Mouse (Mus musculus) limb, embryonic 12.5 days (tissue): ENCODE results near the gene Kif1a. TPM values are rescaled to one million over a fixed set of nuclear protein-coding genes. Genes with fewer than 3 reads are reported as not detected.
A peak's percentile ranks its signal among the peaks of the same experiment; 100 is the strongest.

Experiments
- ATAC-seq: fragments of 200-750 bp; cut with Nextera tagmentation; 2 replicates; pipeline ENCODE4 v1.8.0; 2017; ENCODE audit warnings: low read depth, moderate TSS enrichment; ENCODE audit not compliant: insufficient number of reproducible peaks, insufficient read depth, low FRiP score, low TSS enrichment
- H3K27ac ChIP-seq: fragments of 300-500 bp; sonication (generic); 2 replicates; pipeline ENCODE4 v1.5.1; 2016; ENCODE audit warnings: mild to moderate bottlenecking, moderate library complexity
- H3K27me3 ChIP-seq: fragments of 300-500 bp; sonication (generic); 2 replicates; pipeline ENCODE4 v1.6.1; 2016; ENCODE audit warnings: mild to moderate bottlenecking, moderate library complexity
- H3K36me3 ChIP-seq: fragments of 300-500 bp; sonication (generic); 2 replicates; pipeline ENCODE4 v1.6.1; 2016; ENCODE audit warnings: mild to moderate bottlenecking, moderate library complexity
- H3K4me1 ChIP-seq: fragments of 300-500 bp; sonication (generic); replicated peaks from 2 replicates; pipeline ENCODE4 v1.6.1; 2016
- H3K4me2 ChIP-seq: fragments of 300-500 bp; sonication (generic); 2 replicates; pipeline ENCODE4 v1.6.1; 2016; ENCODE audit warnings: mild to moderate bottlenecking, moderate library complexity
- H3K4me3 ChIP-seq: fragments of 300-500 bp; sonication (generic); replicated peaks from 2 replicates; pipeline ENCODE4 v1.5.1; 2016; ENCODE audit warnings: mild to moderate bottlenecking
- H3K9ac ChIP-seq: fragments of 300-500 bp; sonication (generic); replicated peaks from 2 replicates; pipeline ENCODE4 v1.6.1; 2016; ENCODE audit warnings: mild to moderate bottlenecking, moderate library complexity
- H3K9me3 ChIP-seq: fragments of 300-500 bp; sonication (generic); 2 replicates; pipeline ENCODE4 v1.6.1; 2016; ENCODE audit warnings: mild to moderate bottlenecking, moderate library complexity
- whole genome bisulfite sequencing: fragments of 180-500 bp; shearing (Covaris S2); methylation state at CpG from one replicate; pipeline ENCODE4 v1.1.7; 2016; 5-methylcytosine and 5-hydroxymethylcytosine counted together
- polyA plus RNA-seq: library from polyadenylated mRNA; unstranded; fragments of >200 nt; fragmentation: Nextera tagmentation; extraction: Ambion mirVana; gene quantifications from 2 replicates; pipeline ENCODE4 v1.2.1, GENCODE M21; 2016

The Kif1a gene
- polyA plus RNA-seq, 1 experiment from 2014 or later, result 10.3 TPM

- Histone ChIP-seq H3K9ac (no peak overlapping the region), H3K27ac (no peak overlapping the region), H3K4me3 (no peak overlapping the region), H3K4me1 (peaks cover 7% of the 10 kb centered on the region), H3K36me3 (no peaks in the 10 kb centered on the region), H3K9me3 (no peaks in the 10 kb centered on the region), H3K27me3 (no peaks in the 10 kb centered on the region), H3K4me2 (no peak overlapping the region)
- no peak for ATAC-seq
- WGBS, result 65% methylated on average over 5 of the region's 5 CpGs
These were observed 23.5 kb upstream of the Kif1a start for GRCm38 (mm10) chr1:93125256-93125655.

DNA sequence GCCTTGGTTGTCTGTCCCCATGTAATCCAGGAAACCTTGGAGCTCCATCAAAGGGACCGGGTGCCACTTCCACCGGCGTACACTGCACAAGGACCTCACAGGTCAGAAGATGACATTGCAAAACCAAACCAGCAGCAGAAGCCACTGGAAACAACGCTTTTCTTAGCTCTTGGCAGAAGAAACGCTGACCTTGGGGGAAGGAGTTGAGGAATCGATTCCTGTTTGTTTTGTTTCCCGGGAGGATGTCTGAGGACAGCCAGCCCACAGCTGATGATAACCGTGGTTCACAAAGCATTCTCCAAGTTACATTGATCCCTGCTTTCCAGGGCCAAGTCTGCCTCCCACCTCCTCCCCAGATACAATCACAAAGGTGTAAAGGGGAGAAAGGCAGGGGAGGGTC lies 22.3 kb upstream of the Kif1a start:
- WGBS, result 85% methylated on average over 8 of the region's 8 CpGs
- no peak for ATAC-seq
- H3K27ac ChIP-seq, result peak overlapping the region; percentile 70; the same call in 1 of the 2 replicates
- no peaks in the 10 kb centered on the region for H3K27me3 ChIP-seq
- no peak overlapping the region for H3K4me2 ChIP-seq
- H3K9ac ChIP-seq, result no peak overlapping the region
- no peaks in the 10 kb centered on the region for H3K36me3 ChIP-seq
- H3K9me3 ChIP-seq, result no peaks in the 10 kb centered on the region
- peaks cover 5% of the 10 kb centered on the region for H3K4me1 ChIP-seq
- H3K4me3 ChIP-seq, result no peak overlapping the region

GRCm38 (mm10) chr1:93123179-93123854 lies 21.6 kb upstream of the Kif1a start:
- H3K4me2 ChIP-seq, result no peak overlapping the region
- no peak overlapping the region for H3K4me3 ChIP-seq
- no peaks in the 10 kb centered on the region for H3K36me3 ChIP-seq
- ATAC-seq, result no peak
- no peaks in the 10 kb centered on the region for H3K27me3 ChIP-seq
- H3K4me1 ChIP-seq, result no peaks in the 10 kb centered on the region
- H3K9me3 ChIP-seq, result no peaks in the 10 kb centered on the region
- no peak overlapping the region for H3K9ac ChIP-seq
- WGBS, result 75% methylated on average over 11 of the region's 11 CpGs
- peak overlapping the region; percentile 70 for H3K27ac ChIP-seq

GRCm38 (mm10) chr1:93118816-93119215 lies 17.1 kb upstream of the Kif1a start:
- Histone ChIP-seq H3K9ac (no peak overlapping the region), H3K4me1 (peaks cover 8% of the 10 kb centered on the region; the same call in 1 of the 2 replicates), H3K36me3 (no peaks in the 10 kb centered on the region), H3K4me3 (no peak overlapping the region), H3K9me3 (no peaks in the 10 kb centered on the region), H3K4me2 (no peak overlapping the region), H3K27me3 (0 out of 2 replicates have a peak, but pooled peaks cover 1% of the 10 kb centered on the region), H3K27ac (no peak overlapping the region)
- WGBS, result 46% methylated on average over 4 of the region's 4 CpGs
- ATAC-seq, result no peak

GRCm38 (mm10) chr1:93115471-93115870 lies 13.7 kb upstream of the Kif1a start:
- 25% methylated on average over 13 of the region's 13 CpGs for WGBS
- H3K4me3 ChIP-seq, result peak overlapping the region; percentile 41
- H3K27me3 ChIP-seq, result 0 out of 2 replicates have a peak, but pooled peaks cover 3% of the 10 kb centered on the region
- peak overlapping the region; percentile 42; the same call in 1 of the 2 replicates for H3K9ac ChIP-seq
- H3K4me2 ChIP-seq, result peak overlapping the region; percentile 69
- no peak overlapping the region for H3K27ac ChIP-seq
- H3K36me3 ChIP-seq, result no peaks in the 10 kb centered on the region
- no peaks in the 10 kb centered on the region for H3K9me3 ChIP-seq
- H3K4me1 ChIP-seq, result peaks cover 8% of the 10 kb centered on the region; the same call in 1 of the 2 replicates
- peak; percentile 71 for ATAC-seq

DNA sequence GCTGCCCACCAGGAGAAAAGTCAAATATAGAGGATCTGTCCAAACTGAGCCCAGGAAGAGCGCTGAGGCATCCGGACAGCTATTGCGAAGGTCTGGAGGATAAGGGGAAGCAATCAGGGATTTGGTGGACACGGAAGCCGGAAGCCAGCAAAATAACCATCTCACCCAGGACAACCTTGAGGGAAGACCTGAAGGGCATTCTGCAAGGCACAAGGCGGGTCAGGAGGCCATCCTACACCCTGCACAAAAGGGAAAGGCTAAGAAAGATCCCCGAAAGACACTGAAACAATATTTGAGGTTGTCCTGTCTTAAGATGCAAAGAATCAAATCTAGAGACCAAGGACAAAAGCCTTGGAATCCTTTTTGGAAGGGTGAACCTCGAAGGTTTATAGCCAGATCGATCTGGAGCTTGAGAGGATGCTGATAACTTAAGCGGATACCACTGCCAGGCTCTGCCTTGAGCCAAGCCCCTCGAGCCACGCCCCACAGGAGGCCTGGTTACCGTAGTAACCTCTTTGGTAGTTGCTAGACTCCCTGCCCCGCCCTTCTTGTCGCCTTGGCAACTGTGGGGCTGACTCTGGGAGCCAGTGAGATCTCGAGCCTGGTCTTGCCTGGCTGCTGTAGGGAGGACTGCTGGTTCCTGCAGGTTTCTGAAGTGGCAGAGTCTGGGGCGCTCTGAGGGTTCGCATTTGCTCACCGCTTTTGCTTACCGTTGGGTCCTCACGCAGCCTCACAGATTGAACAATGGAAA lies 13.1 kb upstream of the Kif1a start:
- H3K4me1 ChIP-seq, result peaks cover 8% of the 10 kb centered on the region; the same call in 1 of the 2 replicates
- H3K27me3 ChIP-seq, result 0 out of 2 replicates have a peak, but pooled peaks cover 3% of the 10 kb centered on the region
- ATAC-seq, result peak; percentile 100
- peak overlapping the region; percentile 42; the same call in 1 of the 2 replicates for H3K9ac ChIP-seq
- H3K36me3 ChIP-seq, result no peaks in the 10 kb centered on the region
- H3K27ac ChIP-seq, result no peak overlapping the region
- peak overlapping the region; percentile 69 for H3K4me2 ChIP-seq
- WGBS, result 27% methylated on average over 21 of the region's 21 CpGs
- peak overlapping the region; percentile 41 for H3K4me3 ChIP-seq
- no peaks in the 10 kb centered on the region for H3K9me3 ChIP-seq

DNA sequence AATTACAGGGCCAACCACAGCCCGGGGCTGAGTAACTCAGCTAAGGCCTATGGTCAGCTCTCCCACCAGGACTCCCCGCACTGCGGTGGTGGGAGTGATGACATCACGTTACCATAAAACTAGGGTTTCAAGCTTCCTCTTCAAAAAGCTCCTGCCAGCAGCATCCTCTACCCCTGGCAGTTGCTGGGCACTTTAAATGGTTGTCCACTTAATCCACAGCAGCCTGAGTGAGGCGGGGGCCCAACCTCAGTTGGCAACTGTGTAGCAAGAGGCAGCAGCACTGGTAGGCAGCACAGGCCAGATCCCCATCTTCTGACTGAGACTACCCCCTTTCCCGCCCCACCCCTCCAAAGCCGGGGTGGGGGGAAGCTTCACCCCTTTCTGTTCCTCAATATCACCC lies 949 bp upstream of the Kif1a start:
- Histone ChIP-seq H3K27me3 (peaks cover 64% of the 10 kb centered on the region), H3K4me3 (no peak overlapping the region), H3K27ac (no peak overlapping the region), H3K4me2 (no peak overlapping the region), H3K9me3 (no peaks in the 10 kb centered on the region), H3K4me1 (peaks cover 19% of the 10 kb centered on the region), H3K9ac (no peak overlapping the region), H3K36me3 (no peaks in the 10 kb centered on the region)
- WGBS, result 47% methylated on average over 7 of the region's 7 CpGs
- ATAC-seq, result no peak

- H3K9me3 ChIP-seq, result no peaks in the 10 kb centered on the region
- H3K27ac ChIP-seq, result no peak overlapping the region
- peaks cover 70% of the 10 kb centered on the region for H3K27me3 ChIP-seq
- WGBS, result under 1% methylated on average over 47 of the region's 49 CpGs
- peak overlapping the region; percentile 93 for H3K4me2 ChIP-seq
- H3K4me3 ChIP-seq, result peak overlapping the region; percentile 55
- peak; percentile 53; the same call in 1 of the 2 replicates for ATAC-seq
- peaks cover 19% of the 10 kb centered on the region for H3K4me1 ChIP-seq
- peak overlapping the region; percentile 61 for H3K9ac ChIP-seq
- no peaks in the 10 kb centered on the region for H3K36me3 ChIP-seq
These were observed 917 bp downstream of the Kif1a start for GRCm38 (mm10) chr1:93100576-93101491.

- Histone ChIP-seq H3K9me3 (no peaks in the 10 kb centered on the region), H3K9ac (peak overlapping the region; percentile 61), H3K27me3 (peaks cover 70% of the 10 kb centered on the region), H3K27ac (no peak overlapping the region), H3K4me3 (peak overlapping the region; percentile 55), H3K36me3 (no peaks in the 10 kb centered on the region), H3K4me2 (peak overlapping the region; percentile 93), H3K4me1 (peaks cover 19% of the 10 kb centered on the region)
- ATAC-seq, result 0 out of 2 replicates have a peak, but pooled peaks have one; percentile 44
- 2% methylated on average over 18 of the region's 18 CpGs for WGBS
These were observed 1.5 kb downstream of the Kif1a start for GRCm38 (mm10) chr1:93100243-93100575.

- H3K27me3 ChIP-seq, result peaks cover 67% of the 10 kb centered on the region
- H3K27ac ChIP-seq, result no peak overlapping the region
- ATAC-seq, result no peak
- peaks cover 19% of the 10 kb centered on the region for H3K4me1 ChIP-seq
- H3K9me3 ChIP-seq, result no peaks in the 10 kb centered on the region
- H3K36me3 ChIP-seq, result no peaks in the 10 kb centered on the region
- WGBS, result 84% methylated on average over 5 of the region's 5 CpGs
- H3K4me3 ChIP-seq, result no peak overlapping the region
- no peak overlapping the region for H3K9ac ChIP-seq
- H3K4me2 ChIP-seq, result no peak overlapping the region
These were observed 2.8 kb downstream of the Kif1a start for GRCm38 (mm10) chr1:93098956-93099355.

DNA sequence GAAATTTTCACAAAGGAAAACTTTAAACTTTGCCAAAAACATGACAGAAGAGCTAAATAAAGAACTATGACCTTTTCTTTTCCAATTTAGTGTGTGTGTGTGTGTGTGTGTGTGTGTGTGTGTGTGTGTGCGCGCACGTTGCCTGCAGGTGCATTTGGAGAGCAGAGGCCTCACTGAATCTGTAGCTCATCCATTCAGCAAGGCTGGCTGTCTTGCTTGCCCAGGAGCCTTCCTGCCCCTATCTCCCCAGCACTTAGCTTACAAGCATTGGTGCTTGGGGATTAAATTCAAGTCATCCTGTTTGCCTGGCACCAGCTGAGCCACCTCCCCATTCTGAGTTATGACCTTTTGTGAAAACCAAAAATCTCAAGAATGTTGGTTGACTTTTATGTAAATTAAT lies 9.2 kb downstream of the Kif1a start:
- Histone ChIP-seq H3K27me3 (peaks cover 5% of the 10 kb centered on the region), H3K4me2 (no peak overlapping the region), H3K4me1 (no peaks in the 10 kb centered on the region), H3K4me3 (no peak overlapping the region), H3K9me3 (no peaks in the 10 kb centered on the region), H3K36me3 (no peaks in the 10 kb centered on the region), H3K9ac (no peak overlapping the region), H3K27ac (no peak overlapping the region)
- ATAC-seq, result no peak
- WGBS, result 100% methylated on average over 2 of the region's 3 CpGs
